Mouse (Mus musculus): ENCODE data around the gene Scap.

The Scap gene

GRCm38 (mm10) chr9:110333135-110333895 is at the start of gene Scap:
Scap (plus strand) TSS chr9:110333288.
- peak; percentile 96 to 99 for DNase-seq (ENCODE audit: low spot score in 2 of 2)

GRCm38 (mm10) chr9:110284075-110284697 is 48.9 kb upstream of the Scap start:
- DNase-seq (ENCODE audit: low spot score in 2 of 2), result no peak

DNA sequence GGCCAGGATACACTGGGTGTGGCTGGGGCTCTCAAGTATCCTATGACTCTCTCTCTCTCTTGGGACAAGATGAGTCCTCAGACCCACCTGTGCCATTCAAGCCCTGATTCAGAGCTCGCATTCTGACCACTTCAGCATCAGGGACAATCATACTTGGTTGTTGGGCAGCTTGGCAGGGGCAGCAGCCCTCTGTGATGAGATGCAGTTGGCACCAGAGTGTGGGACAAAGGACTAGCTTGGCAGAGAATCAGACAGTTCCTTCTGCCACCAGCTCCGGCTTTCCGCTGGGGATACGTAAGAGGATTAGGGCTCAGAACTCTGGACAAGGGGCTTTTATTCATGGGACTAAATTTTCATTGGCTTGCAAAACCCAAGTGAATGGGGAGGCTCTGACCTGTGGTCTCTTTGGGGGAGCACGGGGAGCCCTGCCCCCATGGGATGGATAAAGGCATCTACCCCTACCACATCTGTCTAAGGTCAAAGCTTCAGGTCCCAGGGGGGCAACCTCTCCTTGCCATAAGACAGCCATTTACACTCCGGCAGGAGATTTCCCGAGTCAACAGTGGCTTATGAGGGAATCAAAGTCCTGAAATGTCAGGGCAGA is 45.7 kb upstream of the Scap start:
- peak; percentile 28 to 40 for DNase-seq (ENCODE audit: low spot score in 2 of 2)

DNA sequence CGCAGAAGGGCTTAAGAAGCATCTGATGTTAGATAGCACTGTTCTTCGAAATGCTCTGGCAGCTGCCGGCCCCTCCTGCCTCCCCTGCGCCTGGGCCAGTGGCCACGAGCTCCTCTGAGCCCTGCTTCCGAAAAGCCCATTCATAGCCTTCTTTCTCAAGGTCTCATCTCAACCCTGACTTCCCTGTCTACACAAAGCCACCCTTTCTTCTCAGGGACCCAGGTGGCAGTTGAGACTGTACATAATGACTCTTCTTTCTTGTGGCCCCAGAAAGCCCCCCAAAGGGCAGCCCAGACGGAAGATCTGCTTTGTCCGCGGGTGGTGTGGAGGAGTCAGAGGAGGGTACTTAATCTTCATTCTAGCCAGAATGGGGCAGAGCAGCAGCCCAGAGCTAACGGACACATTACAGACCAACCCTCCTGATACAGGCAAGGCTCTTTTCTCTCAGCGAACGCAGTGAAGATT is 39.8 kb upstream of the Scap start:
- peak; percentile 20 to 39 for DNase-seq (ENCODE audit: low spot score in 2 of 2)

- peak; percentile 43 to 62 for DNase-seq (ENCODE audit: low spot score in 2 of 2)
Measured at GRCm38 (mm10) chr9:110293873-110294415, 39.1 kb upstream of the Scap start.

GRCm38 (mm10) chr9:110294786-110295185 is 38.3 kb upstream of the Scap start:
- no peak for DNase-seq (ENCODE audit: low spot score in 2 of 2)

GRCm38 (mm10) chr9:110296867-110297627 is 36.0 kb upstream of the Scap start:
- peak; percentile 89 to 94 for DNase-seq (ENCODE audit: low spot score in 2 of 2)

GRCm38 (mm10) chr9:110304516-110304915 is 28.6 kb upstream of the Scap start:
- no peak for DNase-seq (ENCODE audit: low spot score in 2 of 2)

GRCm38 (mm10) chr9:110304969-110305651 is 28.0 kb upstream of the Scap start, which contains the start of gene Elp6:
Elp6 (plus strand) TSS chr9:110305173.
- peak; percentile 94 to 96 for DNase-seq (ENCODE audit: low spot score in 2 of 2)

DNA sequence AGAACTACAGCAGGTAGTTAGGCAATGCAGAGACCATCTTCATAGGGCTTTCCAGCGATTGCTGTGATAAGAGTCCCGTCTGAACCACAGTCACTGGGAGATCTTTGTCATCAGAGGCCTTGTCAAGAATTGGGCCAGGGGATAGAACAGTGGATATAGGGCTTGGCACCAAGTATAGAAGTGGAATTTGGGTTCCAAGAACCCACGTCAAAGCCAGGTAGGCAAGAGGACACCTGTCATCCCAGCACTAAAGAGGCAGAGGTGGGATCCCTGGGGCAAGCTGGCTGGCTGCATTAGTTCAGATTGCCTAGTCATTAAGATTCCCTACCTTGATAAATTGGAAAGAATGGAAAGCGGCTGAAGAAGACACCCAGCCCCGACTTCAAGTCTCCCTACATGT is 26.7 kb upstream of the Scap start:
- DNase-seq (ENCODE audit: low spot score in 2 of 2), result no peak

DNA sequence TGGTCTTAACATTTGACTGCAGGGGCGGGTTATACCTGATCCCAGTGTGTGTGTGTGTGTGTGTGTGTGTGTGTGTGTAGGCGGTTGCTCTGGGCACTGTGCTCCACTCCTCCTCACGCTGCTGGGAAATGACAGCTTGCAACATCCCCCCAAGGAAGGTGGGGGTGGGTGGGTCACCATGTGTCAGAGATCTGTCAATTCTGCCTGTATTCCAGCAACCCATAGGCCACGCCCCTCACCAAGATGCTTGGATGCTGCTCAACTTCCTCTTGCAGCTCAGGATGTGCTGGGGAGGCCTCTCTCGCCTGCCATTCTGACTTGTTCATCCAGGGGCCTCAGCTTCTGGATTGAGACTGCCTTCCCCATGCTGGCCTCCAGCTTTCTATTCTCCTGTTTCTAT is 18.4 kb upstream of the Scap start:
- DNase-seq (ENCODE audit: low spot score in 2 of 2), result no peak

DNA sequence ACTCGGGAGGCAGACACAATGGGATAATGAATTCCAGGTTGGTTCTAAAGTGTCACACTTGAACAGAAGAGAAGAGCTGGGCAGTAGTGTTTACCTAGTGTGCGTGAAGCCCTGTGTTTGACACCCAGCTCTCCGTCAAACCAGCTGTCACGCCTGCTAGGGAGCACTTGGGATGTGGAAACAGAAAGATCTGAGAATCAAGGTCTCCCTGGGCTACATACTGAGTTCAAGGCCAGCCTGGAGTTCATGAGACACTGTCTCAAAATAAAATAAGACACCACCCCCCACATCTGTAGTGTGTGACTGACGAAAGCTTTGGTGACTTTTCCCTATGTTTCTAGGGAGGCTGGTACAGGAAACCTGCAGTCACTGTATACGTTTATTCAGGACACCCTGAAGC is 17.7 kb upstream of the Scap start:
- no peak for DNase-seq (ENCODE audit: low spot score in 2 of 2)

- DNase-seq (ENCODE audit: low spot score in 2 of 2), result no peak
Measured at GRCm38 (mm10) chr9:110315904-110316303, 17.2 kb upstream of the Scap start.

DNA sequence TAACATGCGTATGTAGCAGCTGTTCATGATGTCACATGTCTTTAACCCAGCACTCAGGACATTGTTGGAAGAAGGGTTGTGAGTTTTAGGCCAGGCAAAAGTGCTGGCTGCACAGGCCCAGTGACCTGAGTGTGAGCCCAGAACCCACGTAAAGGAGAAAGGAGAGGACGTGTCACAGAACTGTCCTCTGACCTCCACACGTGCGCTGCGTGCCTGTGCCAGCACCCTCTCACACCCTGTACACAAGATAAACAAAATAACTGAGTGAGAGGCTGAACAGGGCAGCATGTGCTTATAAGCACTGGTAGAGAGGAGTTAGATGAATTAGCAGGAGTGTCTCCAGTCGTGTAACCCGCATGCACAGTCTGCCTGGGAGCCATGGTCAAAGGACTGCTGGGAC is 16.6 kb upstream of the Scap start:
- no peak for DNase-seq (ENCODE audit: low spot score in 2 of 2)

DNA sequence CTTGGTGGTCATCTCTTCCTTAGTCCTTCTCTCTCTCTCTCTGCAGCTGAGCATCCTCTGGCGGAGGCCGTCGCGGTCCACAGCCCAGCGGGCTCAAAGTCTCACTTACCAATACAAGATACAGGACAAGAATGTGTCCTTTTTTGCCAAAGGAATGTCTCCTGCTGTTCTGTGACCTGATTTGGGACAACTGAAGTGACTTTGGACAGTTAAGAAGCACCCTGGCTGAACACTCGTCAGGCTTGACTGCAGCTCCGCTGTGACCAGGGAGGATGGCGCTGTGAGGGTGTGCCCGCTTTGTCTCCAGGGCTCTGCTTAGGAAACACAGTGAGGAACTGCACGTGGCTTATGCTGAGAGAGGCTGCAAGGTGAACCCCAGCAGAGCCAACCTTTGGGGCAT is 12.3 kb upstream of the Scap start:
- DNase-seq (ENCODE audit: low spot score in 2 of 2), result no peak

GRCm38 (mm10) chr9:110322972-110323371 is 10.1 kb upstream of the Scap start:
- DNase-seq (ENCODE audit: low spot score in 2 of 2), result no peak

DNA sequence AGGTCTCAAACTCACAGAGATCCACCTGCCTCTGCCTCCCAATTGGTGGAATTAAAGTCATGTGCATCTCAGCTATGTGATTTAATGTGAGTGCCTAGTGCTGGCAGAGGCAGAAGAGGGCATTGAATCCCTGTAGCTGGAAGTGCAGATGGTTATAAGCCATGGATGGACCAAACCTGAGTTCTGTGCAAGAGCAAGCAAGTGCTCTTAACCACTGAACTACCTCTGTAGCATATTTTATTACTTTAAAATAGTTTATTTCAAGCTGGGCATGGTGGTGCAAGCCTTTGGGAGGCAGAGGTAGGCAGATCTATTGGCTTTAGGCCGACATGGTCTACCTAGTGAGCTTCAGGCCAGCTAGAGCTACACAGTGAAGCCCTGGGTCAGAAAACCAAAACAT is 8.9 kb upstream of the Scap start:
- no peak for DNase-seq (ENCODE audit: low spot score in 2 of 2)

GRCm38 (mm10) chr9:110328178-110328577 is 4.9 kb upstream of the Scap start:
- no peak for DNase-seq (ENCODE audit: low spot score in 2 of 2)

DNA sequence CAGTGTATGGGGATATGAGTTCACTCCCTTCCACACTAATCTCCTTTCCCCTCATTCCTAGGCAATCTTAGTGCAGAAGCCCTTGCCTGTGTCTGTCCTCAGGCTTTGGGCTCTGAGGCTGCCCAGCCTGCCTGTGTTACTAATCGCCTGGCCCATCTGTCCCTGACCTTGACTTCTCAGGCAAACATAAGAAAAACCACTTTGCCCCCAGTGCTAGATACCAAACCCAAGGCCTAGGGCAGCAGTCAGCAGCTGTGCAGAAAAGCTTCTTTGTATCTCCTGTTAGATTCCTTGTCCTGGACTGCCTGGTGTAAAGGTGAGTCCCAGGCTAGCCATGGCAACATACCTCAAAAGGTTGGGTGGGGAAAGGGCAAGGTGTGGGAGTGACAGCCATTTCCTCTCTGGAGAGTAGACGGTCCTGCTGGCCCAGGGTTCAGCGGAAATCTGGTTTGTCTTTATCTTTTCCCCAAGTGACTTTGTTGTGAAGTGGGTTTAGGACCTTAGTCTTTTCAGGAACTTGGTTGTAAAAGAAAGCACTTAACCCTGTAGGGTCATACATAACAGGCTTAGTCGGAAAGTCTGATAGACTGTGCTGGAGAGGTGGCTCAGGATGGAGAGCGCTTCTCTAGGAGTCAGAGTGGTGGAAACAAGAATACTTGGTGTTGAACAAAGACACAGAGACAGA is 4.0 kb upstream of the Scap start:
- no peak for DNase-seq (ENCODE audit: low spot score in 2 of 2)

- DNase-seq (ENCODE audit: low spot score in 2 of 2), result no peak
Measured at GRCm38 (mm10) chr9:110329655-110330054, 3.4 kb upstream of the Scap start.

DNA sequence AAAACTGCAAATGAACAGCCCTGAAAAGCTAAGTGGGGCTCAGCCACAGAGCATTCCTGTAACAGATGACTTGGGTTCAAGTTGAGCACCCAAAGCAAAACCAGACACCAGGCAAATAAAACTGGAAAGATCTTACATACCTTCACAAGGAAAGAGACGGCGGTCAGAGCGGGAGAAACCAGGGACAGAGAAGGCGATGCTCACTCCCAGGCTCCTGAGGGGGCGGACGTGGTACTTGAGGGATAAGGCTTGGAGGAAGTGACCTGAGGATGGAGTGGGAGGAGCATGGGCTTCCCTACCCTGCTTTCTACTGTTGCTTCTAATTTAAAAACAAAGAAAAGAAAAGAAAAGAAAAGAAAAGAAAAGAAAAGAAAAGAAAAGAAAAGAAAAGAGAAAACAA is 2.7 kb upstream of the Scap start:
- DNase-seq (ENCODE audit: low spot score in 2 of 2), result no peak
